Mouse (Mus musculus): Measurements from ENCODE around the gene Ptx4. TPM values are rescaled to one million over a fixed set of nuclear protein-coding genes. Genes with fewer than 3 reads are reported as not detected.

Gene Ptx4
- polyA plus RNA-seq (2015; fragmentation: Nextera tagmentation; extraction: Ambion mirVana) = not detected in 2 replicates

GRCm38 (mm10) chr17:25120406-25120805, at the start of gene Ptx4:
TSS of gene Ptx4 (plus strand) at chr17:25120760.
- WGBS = 45% methylated on average over 3 of the region's 3 CpGs
- no peak within 1 kb of the TSS for H3K4me3 ChIP-seq
- H3K27ac ChIP-seq (replicated peaks) = no peak within 1 kb of the TSS
- H3K9me3 ChIP-seq = no peaks in the 10 kb centered on the region
- H3K27me3 ChIP-seq = no peaks in the 10 kb centered on the region
- H3K4me1 ChIP-seq = peaks cover 6% of the 10 kb centered on the region
- H3K4me2 ChIP-seq (replicated peaks) = no peak within 1 kb of the TSS
- no peak within 1 kb of the TSS for H3K9ac ChIP-seq (replicated peaks)
- no peak for ATAC-seq (replicated peaks)
- H3K36me3 ChIP-seq = no peaks in the 10 kb centered on the region

GRCm38 (mm10) chr17:25076906-25077305, 43.7 kb upstream of the Ptx4 start:
- no peaks in the 10 kb centered on the region for H3K27me3 ChIP-seq
- H3K9me3 ChIP-seq = no peaks in the 10 kb centered on the region
- H3K4me2 ChIP-seq (replicated peaks) = no peak overlapping the region
- peak overlapping the region; percentile 70; the same call in 1 of the 2 replicates for H3K27ac ChIP-seq (replicated peaks)
- H3K36me3 ChIP-seq = peaks cover 4% of the 10 kb centered on the region; the same call in 1 of the 2 replicates
- no peak for ATAC-seq (replicated peaks)
- H3K4me3 ChIP-seq = no peak overlapping the region
- H3K9ac ChIP-seq (replicated peaks) = no peak overlapping the region
- peaks cover 7% of the 10 kb centered on the region for H3K4me1 ChIP-seq
- WGBS = 85% methylated on average over 4 of the region's 4 CpGs

- Histone ChIP-seq H3K9ac (replicated peaks) (0 out of 2 replicates have a peak overlapping the region, but pooled peaks have one; percentile 7), H3K4me3 (no peak overlapping the region), H3K4me1 (peaks cover 7% of the 10 kb centered on the region), H3K27me3 (no peaks in the 10 kb centered on the region), H3K27ac (replicated peaks) (peak overlapping the region; percentile 70), H3K36me3 (no peaks in the 10 kb centered on the region), H3K4me2 (replicated peaks) (no peak overlapping the region), H3K9me3 (no peaks in the 10 kb centered on the region)
- WGBS = 59% methylated on average over 13 of the region's 13 CpGs
- ATAC-seq (replicated peaks) = no peak; the same call in 1 of the 2 replicates
These were observed 42.7 kb upstream of the Ptx4 start for GRCm38 (mm10) chr17:25077771-25078372.

GRCm38 (mm10) chr17:25080210-25080609, 40.4 kb upstream of the Ptx4 start:
- peak overlapping the region; percentile 15 for H3K4me3 ChIP-seq
- WGBS = 92% methylated on average over 13 of the region's 13 CpGs
- 0 out of 2 replicates have a peak overlapping the region, but pooled peaks have one; percentile 23 for H3K27ac ChIP-seq (replicated peaks)
- 0 out of 2 replicates have a peak overlapping the region, but pooled peaks have one; percentile 10 for H3K9ac ChIP-seq (replicated peaks)
- H3K4me1 ChIP-seq = peaks cover 7% of the 10 kb centered on the region
- H3K27me3 ChIP-seq = no peaks in the 10 kb centered on the region
- H3K4me2 ChIP-seq (replicated peaks) = no peak overlapping the region
- no peak for ATAC-seq (replicated peaks)
- no peaks in the 10 kb centered on the region for H3K9me3 ChIP-seq
- H3K36me3 ChIP-seq = no peaks in the 10 kb centered on the region

GRCm38 (mm10) chr17:25080960-25081381, 39.6 kb upstream of the Ptx4 start:
- H3K4me1 ChIP-seq = peaks cover 7% of the 10 kb centered on the region
- H3K9me3 ChIP-seq = no peaks in the 10 kb centered on the region
- 89% methylated on average over 11 of the region's 11 CpGs for WGBS
- ATAC-seq (replicated peaks) = no peak
- H3K27me3 ChIP-seq = no peaks in the 10 kb centered on the region
- H3K4me3 ChIP-seq = peak overlapping the region; percentile 15
- H3K36me3 ChIP-seq = no peaks in the 10 kb centered on the region
- no peak overlapping the region for H3K4me2 ChIP-seq (replicated peaks)
- H3K27ac ChIP-seq (replicated peaks) = peak overlapping the region; percentile 23; the same call in 1 of the 2 replicates
- H3K9ac ChIP-seq (replicated peaks) = no peak overlapping the region

GRCm38 (mm10) chr17:25082081-25082847, 38.3 kb upstream of the Ptx4 start:
- Histone ChIP-seq H3K9me3 (no peaks in the 10 kb centered on the region), H3K27me3 (no peaks in the 10 kb centered on the region), H3K36me3 (no peaks in the 10 kb centered on the region), H3K9ac (replicated peaks) (no peak overlapping the region), H3K27ac (replicated peaks) (no peak overlapping the region), H3K4me1 (peaks cover 7% of the 10 kb centered on the region), H3K4me2 (replicated peaks) (no peak overlapping the region), H3K4me3 (no peak overlapping the region)
- WGBS = 82% methylated on average over 14 of the region's 14 CpGs
- ATAC-seq (replicated peaks) = no peak

- Histone ChIP-seq H3K9me3 (no peaks in the 10 kb centered on the region), H3K36me3 (no peaks in the 10 kb centered on the region; the same call in 1 of the 2 replicates), H3K9ac (replicated peaks) (no peak overlapping the region), H3K27ac (replicated peaks) (no peak overlapping the region), H3K4me3 (no peak overlapping the region), H3K4me2 (replicated peaks) (no peak overlapping the region), H3K27me3 (no peaks in the 10 kb centered on the region), H3K4me1 (peaks cover 4% of the 10 kb centered on the region)
- 74% methylated on average over 3 of the region's 3 CpGs for WGBS
- no peak for ATAC-seq (replicated peaks)
These were observed 37.7 kb upstream of the Ptx4 start for GRCm38 (mm10) chr17:25082887-25083286.

- peaks cover 3% of the 10 kb centered on the region; the same call in 1 of the 2 replicates for H3K36me3 ChIP-seq
- H3K4me2 ChIP-seq (replicated peaks) = no peak within 1 kb of the TSS
- H3K27me3 ChIP-seq = no peaks in the 10 kb centered on the region
- no peak for ATAC-seq (replicated peaks)
- no peak within 1 kb of the TSS for H3K4me3 ChIP-seq
- no peaks in the 10 kb centered on the region for H3K9me3 ChIP-seq
- H3K4me1 ChIP-seq = no peaks in the 10 kb centered on the region; the same call in 1 of the 2 replicates
- H3K27ac ChIP-seq (replicated peaks) = no peak within 1 kb of the TSS
- no peak within 1 kb of the TSS for H3K9ac ChIP-seq (replicated peaks)
- WGBS = 70% methylated on average over 7 of the region's 7 CpGs
These were observed 37.1 kb upstream of the Ptx4 start, which contains the start of gene Tmem204 for GRCm38 (mm10) chr17:25083444-25083931. TSS of gene Tmem204 (minus strand) at chr17:25083591.

GRCm38 (mm10) chr17:25084835-25085385, 35.6 kb upstream of the Ptx4 start:
- H3K9me3 ChIP-seq = no peaks in the 10 kb centered on the region
- no peaks in the 10 kb centered on the region for H3K4me1 ChIP-seq
- no peak overlapping the region for H3K9ac ChIP-seq (replicated peaks)
- no peak overlapping the region for H3K4me3 ChIP-seq
- ATAC-seq (replicated peaks) = no peak
- H3K4me2 ChIP-seq (replicated peaks) = no peak overlapping the region
- H3K27me3 ChIP-seq = no peaks in the 10 kb centered on the region
- WGBS = 83% methylated on average over 13 of the region's 13 CpGs
- H3K27ac ChIP-seq (replicated peaks) = no peak overlapping the region
- H3K36me3 ChIP-seq = peaks cover 4% of the 10 kb centered on the region

- Histone ChIP-seq H3K9me3 (no peaks in the 10 kb centered on the region), H3K4me1 (no peaks in the 10 kb centered on the region), H3K4me2 (replicated peaks) (no peak overlapping the region), H3K36me3 (peaks cover 8% of the 10 kb centered on the region), H3K4me3 (no peak overlapping the region), H3K27me3 (no peaks in the 10 kb centered on the region), H3K27ac (replicated peaks) (no peak overlapping the region), H3K9ac (replicated peaks) (no peak overlapping the region)
- 92% methylated on average over 7 of the region's 7 CpGs for WGBS
- no peak for ATAC-seq (replicated peaks)
These were observed 33.8 kb upstream of the Ptx4 start for GRCm38 (mm10) chr17:25086724-25087123.

GRCm38 (mm10) chr17:25089158-25089557, 31.4 kb upstream of the Ptx4 start:
- Histone ChIP-seq H3K36me3 (peaks cover 8% of the 10 kb centered on the region), H3K4me1 (no peaks in the 10 kb centered on the region), H3K9ac (replicated peaks) (no peak overlapping the region), H3K27me3 (no peaks in the 10 kb centered on the region), H3K27ac (replicated peaks) (no peak overlapping the region), H3K9me3 (no peaks in the 10 kb centered on the region), H3K4me2 (replicated peaks) (no peak overlapping the region), H3K4me3 (no peak overlapping the region)
- WGBS = 95% methylated on average over 10 of the region's 10 CpGs
- no peak for ATAC-seq (replicated peaks)

GRCm38 (mm10) chr17:25090450-25090849, 30.1 kb upstream of the Ptx4 start:
- no peak for ATAC-seq (replicated peaks)
- peaks cover 8% of the 10 kb centered on the region for H3K36me3 ChIP-seq
- no peaks in the 10 kb centered on the region for H3K4me1 ChIP-seq
- WGBS = 94% methylated on average over 10 of the region's 10 CpGs
- H3K4me3 ChIP-seq = no peak overlapping the region
- no peak overlapping the region for H3K9ac ChIP-seq (replicated peaks)
- H3K27me3 ChIP-seq = no peaks in the 10 kb centered on the region
- no peaks in the 10 kb centered on the region for H3K9me3 ChIP-seq
- no peak overlapping the region for H3K27ac ChIP-seq (replicated peaks)
- no peak overlapping the region for H3K4me2 ChIP-seq (replicated peaks)

All from forebrain, embryonic 15.5 days (tissue).